Mouse (Mus musculus) common myeloid progenitor, adult 5-6 weeks (primary cell): Measurements from ENCODE around the gene Ush1g. TPM values are rescaled to one million over a fixed set of nuclear protein-coding genes. Genes with fewer than 3 reads are reported as not detected.

ENCODE experiments used
- ATAC-seq: replicated peaks from 2 replicates; pipeline ENCODE4 v1.8.0; 2016; ENCODE audit warnings: low read depth, mild to moderate bottlenecking, moderate TSS enrichment, inconsistent platforms; ENCODE audit not compliant: poor library complexity, severe bottlenecking
- total RNA-seq: library from RNA; stranded (forward); fragments of 200-1000, 187-1606 nt; gene quantifications from 2 replicates; pipeline ENCODE4 v1.2.3, GENCODE M21; 2017

The Ush1g gene
- total RNA-seq, 1 experiment from 2014 or later, result not detected

DNA sequence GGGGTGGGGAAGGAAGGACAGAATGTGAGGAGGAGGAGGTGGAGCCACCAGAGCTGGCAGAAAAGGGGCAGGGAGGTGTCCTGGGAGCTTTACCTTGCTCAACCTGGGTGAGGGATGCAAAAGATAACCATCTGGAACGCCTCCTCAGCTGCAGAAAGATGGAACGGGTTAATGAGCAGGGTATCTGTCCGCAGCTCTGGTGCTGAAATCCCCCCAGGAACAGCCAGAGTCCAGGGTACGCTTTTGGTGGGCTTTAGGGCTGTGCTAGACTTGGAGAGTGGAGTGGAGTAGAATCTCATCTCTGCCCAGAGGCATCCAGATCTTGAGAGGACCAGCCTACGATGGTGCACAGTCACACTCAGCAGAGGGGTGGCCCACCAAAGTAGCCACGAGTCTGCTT lies 14.3 kb upstream of the Ush1g start:
- ATAC-seq, result 0 out of 2 replicates have a peak, but pooled peaks have one; percentile 29

DNA sequence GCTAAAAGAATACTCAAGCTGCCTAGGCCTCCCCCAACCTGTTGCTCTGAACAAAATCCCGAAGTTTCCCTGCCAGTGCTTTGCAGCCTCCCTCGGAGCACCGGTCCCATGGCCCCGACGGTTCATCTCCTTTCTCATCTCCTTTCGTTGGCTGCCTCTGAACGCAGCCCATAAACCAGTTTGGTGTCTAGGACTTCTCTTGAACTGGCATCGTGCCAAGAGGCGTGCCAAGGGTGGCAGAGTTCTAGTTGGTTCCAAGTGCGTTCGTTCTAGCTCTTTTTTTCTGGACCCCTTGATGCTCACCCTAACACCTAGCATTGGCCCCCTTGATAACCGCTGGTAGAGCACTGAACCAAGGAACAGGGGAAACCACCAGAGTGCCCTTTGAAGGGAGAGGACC lies 13.4 kb upstream of the Ush1g start:
- no peak for ATAC-seq

DNA sequence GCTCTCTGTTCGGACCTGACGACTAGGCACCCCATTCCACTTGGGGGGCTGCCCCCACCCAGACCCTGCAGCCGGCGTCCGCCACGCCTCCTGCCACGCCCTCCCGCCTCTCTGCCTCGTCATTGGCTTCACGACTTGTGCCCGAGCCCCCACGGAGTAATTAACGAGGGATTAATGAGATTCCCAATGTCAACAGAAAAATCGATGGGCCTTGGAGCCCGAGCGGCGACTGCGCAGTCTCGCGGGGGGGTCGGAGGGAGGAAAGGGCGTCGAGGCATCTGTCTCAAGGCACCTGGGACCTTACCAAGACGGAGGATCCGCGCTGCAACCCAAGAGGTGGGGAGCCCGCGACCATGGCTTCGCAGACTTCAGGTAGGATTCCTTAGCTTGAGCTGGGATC lies 12.7 kb upstream of the Ush1g start, which contains the start of gene Otop3:
TSS of gene Otop3 (plus strand) at position 201 of the 400 bp plus-strand sequence.
- ATAC-seq, result no peak

DNA sequence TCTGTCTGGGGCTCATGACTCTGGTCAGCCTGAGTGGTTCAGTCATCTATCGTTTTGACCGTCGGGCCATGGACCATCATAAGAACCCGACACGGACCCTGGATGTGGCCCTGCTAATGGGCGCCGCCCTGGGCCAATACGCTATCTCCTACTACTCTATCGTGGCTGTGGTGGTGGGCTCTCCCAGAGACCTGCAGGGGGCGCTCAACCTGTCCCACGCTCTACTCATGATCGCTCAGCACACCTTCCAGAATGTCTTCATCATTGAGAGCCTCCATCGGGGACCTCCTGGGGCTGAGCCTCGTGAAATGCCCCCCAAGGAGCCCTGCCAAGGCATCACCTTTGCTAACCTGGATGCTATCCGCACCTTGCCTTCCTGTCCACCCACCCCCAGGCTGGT lies 7.5 kb upstream of the Ush1g start:
- 0 out of 2 replicates have a peak, but pooled peaks have one; percentile 29 for ATAC-seq

DNA sequence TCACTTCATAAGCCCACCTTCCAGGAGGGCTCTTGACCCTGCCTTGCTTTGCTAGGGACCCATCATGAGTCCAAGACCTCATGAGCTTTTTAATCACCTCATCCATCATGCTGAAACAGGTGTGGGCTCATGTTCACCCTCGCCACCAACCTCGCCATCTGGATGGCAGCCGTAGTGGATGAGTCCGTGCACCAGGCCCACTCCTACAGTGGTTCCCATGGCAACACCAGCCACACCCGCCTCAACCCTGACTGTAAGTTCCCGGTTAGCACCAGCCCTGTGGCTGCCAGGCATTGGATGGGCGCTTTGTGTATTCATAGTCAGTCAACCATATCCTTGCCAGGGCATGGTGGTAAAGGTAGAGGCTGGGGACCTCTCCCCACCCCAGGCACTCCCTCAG lies 4.9 kb upstream of the Ush1g start:
- ATAC-seq, result no peak

DNA sequence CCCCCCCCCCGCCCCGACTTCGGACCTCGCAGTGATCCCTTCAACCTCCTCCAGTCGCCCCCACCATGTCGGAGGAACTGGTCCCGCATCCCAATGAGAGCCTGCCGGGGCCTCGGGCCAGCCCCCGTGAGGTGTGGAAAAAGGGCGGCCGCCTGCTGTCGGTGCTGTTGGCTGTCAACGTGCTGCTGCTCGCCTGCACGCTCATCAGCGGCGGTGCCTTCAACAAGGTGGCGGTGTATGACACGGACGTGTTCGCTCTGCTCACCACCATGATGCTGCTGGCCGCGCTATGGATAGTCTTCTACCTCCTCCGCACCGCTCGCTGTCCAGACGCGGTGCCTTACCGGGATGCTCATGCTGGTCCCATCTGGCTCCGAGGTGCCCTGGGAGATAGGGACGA lies 1.5 kb upstream of the Ush1g start:
- no peak for ATAC-seq

DNA sequence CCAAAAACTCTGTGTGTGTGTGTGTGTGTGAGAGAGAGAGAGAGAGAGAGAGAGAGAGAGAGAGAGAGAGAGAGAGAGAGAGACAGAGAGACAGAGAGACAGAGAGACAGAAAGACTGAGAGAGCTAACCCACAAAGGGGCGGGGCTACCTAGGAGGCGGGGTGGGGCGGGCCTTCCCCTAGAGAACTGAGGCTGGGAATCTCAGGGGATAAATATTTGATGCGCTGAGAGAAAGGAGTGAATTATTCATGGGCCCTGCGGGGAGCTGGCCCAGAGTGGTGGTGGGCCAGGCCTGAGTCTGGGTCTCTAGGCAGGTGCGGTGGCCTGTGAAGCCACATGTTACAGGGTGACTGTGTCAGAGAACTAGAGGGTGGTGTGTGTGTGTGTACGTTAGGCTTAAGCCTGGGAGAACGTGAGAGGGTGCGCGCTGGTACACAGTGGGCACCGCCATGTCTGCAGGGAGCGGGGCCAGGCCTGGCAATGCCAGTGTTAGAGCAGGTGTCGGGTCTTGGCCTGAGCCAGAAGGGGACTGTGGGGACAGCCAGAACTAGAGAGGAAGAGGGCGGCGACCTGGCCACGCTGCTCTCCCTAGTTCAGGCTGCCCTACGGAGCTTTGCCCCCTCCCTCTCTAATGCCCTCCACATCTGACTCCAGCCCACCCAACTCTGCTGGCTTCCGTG lies 2.0 kb downstream of the Ush1g start:
- ATAC-seq, result no peak

DNA sequence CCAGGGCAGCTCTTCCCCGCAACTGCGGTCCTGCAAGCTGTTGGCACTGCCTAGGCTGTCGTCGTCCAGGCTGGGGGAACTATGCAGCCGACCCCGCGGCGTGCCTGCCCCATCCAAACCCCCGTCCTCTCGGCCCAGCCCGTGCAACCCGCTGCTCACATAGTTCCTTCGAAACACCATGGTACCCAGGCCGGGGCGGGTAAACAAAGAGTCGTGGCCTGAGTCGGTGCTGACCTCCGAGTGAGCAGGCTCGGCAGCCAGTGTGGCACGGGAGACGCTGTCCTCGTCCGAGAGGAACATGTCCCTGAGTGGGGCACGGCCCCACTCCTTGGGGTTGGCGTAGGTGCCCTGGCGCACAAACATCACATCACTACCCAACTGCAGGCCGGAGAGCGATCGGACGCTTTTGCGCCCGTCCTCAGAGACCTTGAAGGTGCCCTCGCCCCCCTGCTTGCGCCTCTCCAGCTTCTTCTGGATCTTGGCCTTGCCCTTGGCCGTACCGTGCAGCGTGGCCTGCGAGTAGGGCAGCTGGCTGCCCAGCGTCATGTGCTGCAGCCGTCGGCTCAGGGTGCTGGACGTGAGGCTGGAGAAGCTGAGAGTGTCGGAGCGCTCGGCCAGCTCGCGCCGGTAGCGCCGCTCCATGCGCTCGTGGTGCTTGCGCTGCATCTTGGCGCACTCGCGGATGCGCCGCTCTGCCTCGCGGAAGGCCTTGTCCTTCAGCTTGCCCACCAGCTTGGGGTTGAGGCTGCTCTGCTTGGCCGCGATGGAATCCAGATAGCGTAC lies 3.4 kb downstream of the Ush1g start:
- ATAC-seq, result no peak

DNA sequence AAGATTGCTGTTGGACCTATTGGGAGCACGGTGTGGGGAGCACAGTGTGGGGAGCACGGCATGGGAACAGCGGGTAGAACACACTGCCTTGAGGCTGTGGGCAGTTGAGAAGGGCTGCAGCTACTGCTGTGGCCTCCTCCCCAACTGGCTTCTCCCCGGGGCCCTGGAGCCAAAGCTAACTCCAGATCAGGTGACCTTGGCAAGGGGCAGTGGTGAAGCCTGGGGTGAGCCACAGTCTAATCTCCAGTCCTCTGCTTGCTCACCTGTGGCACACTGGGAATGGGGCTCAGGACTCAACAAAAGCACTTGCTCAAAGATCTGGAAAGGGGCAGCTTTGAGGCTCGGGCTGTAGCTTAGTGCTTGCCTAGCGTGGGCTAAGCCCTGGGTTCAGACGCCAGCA lies 4.6 kb downstream of the Ush1g start:
- no peak for ATAC-seq

DNA sequence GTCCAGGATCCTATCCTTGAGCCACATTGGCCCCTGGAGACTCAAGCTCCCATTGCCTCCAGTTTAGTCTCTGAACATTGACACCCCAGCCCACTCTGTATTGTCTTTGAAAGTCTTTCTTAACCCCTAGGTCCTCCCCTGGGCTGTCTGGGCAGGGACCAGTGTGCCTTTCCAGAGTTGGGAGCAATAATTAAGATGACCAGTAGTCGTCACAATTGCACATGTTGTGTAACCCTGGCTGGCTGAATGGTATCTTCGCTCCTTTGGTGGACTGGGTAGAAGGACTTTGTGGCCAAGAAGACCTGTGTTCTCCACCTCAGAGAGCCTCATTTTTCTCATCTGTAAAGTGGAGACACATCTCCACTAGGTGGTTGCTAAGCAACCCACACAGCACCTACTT lies 7.6 kb downstream of the Ush1g start:
- ATAC-seq, result peak; percentile 55

DNA sequence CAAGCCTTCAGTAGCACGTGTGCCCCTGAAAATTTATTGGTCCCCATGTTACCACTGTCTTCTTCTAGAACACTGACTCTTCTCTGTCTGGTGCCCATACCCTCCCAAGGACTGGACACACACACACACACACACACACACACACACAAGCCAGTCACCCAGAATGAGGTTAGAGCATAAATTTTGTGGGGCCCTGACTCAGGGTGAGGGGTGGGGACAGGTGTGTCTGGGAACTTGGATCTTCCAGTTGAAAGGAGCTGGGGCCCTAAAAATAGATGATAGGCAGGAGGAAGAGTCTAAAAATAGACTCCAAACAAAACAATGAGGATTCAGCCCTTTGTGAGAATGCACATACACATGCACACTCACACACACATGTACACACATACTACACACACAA lies 13.1 kb downstream of the Ush1g start:
- ATAC-seq, result no peak

DNA sequence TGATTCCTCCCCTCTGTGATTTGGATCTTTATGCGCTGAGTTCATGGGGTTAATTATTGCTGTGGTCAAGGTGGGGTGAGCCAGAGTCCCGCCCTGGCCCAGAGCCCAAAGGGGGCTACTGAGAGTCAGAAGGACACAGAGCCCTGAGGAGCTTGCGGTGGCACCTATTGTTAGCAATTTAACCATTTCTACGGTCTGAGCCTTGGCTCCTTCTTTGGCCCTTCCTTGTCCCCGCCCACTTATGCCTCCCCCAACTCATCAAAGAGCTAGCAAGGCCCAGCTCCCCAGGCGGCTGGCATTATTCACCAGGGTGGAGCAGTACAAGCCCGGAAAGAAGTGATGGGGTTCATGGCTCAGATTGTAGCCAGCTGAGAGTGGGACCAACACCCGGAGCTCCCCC lies 15.0 kb downstream of the Ush1g start, which contains the start of gene Otop2:
TSS of gene Otop2 (plus strand) at position 301 of the 400 bp plus-strand sequence.
- ATAC-seq, result no peak

DNA sequence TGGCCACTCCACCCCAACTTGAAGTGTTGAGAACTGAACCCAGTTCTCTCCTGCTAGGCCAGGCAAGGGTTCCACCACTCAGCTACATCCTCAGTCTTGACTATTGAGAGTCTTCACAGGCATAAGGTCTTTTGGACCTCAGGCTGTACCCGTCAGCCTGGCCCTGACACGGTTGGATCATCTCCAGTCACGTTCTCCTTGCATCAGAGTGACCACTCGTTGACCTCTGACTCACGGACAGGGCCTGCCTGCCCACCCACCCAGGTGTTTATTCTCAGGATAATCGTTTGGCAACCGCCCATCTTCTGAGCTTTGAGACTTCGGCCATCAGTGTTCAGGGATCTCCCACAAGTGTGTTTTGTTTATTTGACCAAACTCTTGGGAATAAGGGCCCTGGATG lies 18.7 kb downstream of the Ush1g start:
- no peak for ATAC-seq

DNA sequence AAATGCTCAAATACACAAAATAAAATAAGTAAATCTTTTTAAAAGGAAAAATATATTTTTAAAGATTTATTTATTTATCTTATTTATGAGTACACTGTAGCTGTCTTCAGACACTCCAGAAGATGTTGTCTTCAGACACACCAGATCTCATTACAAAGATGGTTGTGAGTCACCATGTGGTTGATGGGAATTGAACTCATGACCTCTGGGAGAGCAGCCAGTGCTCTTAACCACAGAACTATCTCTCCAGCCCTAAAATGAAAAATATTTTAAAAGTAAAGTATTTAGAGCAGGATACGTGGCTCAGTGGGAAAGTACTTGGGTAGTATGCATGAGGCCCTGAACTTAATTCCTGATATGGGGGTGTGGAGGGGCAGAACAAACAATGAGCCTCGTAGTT lies 20.5 kb downstream of the Ush1g start:
- ATAC-seq, result no peak

DNA sequence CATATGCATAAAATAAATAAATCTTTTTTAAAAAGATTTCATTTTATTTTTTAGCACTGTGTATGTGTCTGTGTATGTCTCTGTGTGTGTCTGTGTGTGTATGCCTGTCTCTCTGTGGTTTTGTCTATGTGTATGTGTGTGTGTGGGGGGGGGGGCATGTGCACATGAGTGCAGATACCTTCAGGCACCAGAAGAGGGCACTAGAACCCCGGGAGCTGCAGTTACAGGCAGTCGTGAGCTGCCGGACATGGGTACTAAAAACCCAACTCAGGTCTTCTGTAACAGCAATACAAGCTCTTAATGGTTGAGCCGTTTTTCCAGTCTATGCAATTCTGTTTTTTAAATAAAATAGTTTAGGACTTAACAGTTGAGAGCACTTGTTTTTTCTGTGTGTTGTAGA lies 21.1 kb downstream of the Ush1g start:
- ATAC-seq, result no peak

DNA sequence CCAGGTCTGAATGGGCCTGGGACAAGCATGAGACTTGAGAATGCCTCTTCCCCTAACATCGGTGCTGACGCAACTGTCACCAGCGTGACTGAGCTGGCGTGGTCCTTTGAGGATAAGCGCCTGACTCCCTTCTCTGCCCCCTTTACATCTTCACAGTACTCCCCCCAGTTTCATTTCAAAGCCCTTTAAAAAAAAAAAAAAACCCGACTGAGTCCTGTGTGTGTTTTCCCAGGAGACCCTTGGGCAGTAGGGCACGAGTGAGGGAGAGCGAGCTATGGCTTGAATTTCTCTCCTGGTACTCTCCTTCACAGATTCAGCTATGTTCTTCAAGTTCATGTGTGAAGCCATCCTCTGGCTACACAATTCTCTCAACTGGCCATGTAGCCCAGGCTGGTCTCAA lies 23.7 kb downstream of the Ush1g start:
- no peak for ATAC-seq

DNA sequence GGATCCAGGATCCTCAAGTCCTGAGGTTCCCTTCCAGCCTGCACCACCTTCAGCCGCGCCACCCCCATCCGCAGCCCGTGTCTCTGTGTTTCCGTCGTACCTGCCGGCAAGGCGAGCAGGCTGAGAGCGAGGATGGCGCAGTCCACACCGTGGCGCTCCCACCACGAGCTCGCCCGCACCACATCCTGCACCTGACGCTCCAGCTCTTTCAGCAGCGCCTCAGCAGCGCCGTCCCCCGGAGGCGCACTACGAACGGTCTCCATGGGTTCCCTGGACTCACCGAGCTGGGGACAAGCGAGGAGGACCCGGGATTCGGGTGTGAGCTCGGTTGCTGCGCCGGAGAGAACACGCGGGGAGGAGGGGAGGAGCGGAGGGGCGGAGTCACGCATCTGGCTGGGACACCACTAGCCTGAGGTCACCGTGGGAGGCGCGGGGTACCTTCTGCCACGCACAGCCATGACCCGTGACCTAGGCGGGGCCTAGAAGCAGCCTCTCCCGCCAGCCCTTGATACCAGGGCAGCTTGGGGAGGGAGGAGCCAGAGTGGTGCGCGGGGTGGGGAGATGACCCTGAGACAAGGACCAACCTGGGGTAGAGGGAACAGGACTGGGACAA lies 24.5 kb downstream of the Ush1g start, which contains the start of gene Fads6:
TSS of gene Fads6 (minus strand) at position 450 of the 613 bp plus-strand sequence.
- ATAC-seq, result peak; percentile 75

DNA sequence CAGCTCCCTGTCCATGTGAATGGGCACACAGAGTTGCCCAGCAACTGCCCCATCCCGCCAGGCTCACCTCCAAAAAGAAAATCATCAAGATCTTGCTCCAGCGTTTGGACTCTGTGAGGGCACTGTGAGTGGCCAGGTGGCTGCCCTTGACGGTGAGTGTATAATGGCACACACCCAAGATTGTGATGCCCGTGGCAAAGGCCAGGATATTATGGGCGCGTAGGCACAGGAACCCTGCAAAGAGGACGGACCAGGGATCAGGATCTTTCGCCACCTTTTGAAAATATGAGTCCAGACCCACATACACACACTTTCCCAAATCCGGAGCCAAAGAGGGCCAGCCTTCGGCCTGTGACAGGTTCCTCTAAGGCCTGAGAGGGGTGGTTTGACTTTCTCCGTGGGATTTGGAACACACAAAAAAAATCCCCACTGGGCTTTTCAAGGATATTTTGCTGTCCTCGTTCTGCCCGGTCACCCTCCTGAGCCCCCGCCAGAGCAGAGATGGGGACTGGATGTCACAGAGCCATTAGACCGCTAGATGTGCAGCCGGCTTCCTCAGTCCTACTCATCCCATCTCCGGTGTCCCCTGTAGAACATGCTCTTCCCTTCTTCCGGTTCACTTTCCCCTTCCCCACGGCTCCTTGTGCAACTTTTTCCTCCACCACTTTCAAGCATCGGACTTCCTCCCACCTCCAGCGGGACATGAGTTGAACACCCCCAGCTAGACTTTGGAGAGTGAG lies 25.2 kb downstream of the Ush1g start:
- no peak for ATAC-seq

DNA sequence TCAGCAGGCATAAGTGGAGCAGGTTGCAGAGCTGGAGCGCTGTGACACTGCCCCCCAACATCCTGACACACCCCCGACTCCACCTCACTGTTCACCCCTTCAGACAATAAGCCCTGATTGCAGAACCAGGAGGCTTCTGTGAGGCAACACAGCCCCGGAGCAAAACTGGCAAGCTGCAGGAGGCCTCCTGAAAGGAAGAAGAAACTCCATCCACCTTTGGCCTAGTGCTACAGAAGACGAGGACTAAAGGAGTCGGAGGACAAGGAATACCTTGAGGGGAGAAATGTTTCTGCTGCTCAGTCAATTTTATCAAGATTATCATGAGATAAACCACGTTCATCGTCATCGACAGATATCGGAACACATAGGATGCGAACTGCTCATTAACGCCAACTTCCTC lies 25.9 kb downstream of the Ush1g start:
- ATAC-seq, result no peak

DNA sequence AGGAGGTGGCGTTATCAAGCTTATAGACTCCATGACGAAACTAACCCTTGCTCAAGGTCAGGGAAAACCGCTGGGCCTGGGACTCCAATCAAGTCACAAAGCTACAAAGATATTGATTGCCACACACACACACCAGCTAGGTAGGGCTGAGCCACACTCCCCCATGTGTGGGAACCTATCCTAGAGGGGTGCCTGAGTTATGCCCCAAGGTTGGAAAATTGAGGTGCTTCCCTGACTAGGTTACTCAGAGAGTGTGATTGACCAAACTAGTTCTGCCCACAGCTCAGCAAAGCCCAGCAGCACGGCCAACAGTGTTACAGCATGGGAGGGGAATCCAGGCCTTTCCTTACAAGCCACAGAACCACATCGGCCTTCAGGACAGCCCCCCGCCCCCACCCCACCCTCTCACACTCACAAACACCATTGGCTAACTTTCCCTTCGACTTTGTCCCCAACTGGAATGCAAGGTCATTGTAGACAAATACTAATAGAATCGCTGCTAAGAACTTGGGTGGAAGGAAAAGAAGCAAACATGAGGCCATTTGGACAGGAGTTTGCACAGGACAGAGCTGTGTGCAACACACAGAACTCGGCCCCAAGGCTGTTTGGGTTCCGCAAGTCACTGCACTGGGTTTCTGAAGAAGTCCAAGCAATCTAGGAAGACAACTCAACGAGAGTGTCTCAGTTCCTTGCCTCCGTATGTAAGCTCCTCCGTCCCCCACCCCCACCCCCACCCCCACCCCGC lies 29.0 kb downstream of the Ush1g start:
- ATAC-seq, result no peak
